Mouse (Mus musculus) cerebellum, adult 18-20 months (tissue): ENCODE measurements around the gene Cdh13.

ENCODE experiments used
- DNase-seq, 2 experiments: peaks; one replicate each; pipeline ENCODE4 v3.0.0; 2021

Cdh13 gene

GRCm38 (mm10) chr8:118384314-118384713, 100.8 kb downstream of the Cdh13 start:
- DNase-seq: no peak

GRCm38 (mm10) chr8:118389456-118389855, 105.9 kb downstream of the Cdh13 start:
- no peak for DNase-seq

- peak; percentile 19 to 23 for DNase-seq
Observed at GRCm38 (mm10) chr8:118393909-118394650, 110.5 kb downstream of the Cdh13 start.

GRCm38 (mm10) chr8:118395178-118395577, 111.6 kb downstream of the Cdh13 start:
- no peak for DNase-seq

GRCm38 (mm10) chr8:118404836-118405235, 121.3 kb downstream of the Cdh13 start:
- no peak for DNase-seq

- no peak for DNase-seq
Observed at GRCm38 (mm10) chr8:118407322-118407721, 123.8 kb downstream of the Cdh13 start.

GRCm38 (mm10) chr8:118409396-118409795, 125.9 kb downstream of the Cdh13 start:
- DNase-seq: no peak

GRCm38 (mm10) chr8:118410341-118410970, 126.9 kb downstream of the Cdh13 start:
- DNase-seq: no peak

- DNase-seq: no peak
Observed at GRCm38 (mm10) chr8:118415672-118416071, 132.1 kb downstream of the Cdh13 start.

GRCm38 (mm10) chr8:118416811-118417355, 133.3 kb downstream of the Cdh13 start:
- DNase-seq: no peak

GRCm38 (mm10) chr8:118422624-118423023, 139.1 kb downstream of the Cdh13 start:
- DNase-seq: no peak

GRCm38 (mm10) chr8:118428941-118429340, 145.4 kb downstream of the Cdh13 start:
- no peak for DNase-seq

- DNase-seq: no peak
Observed at GRCm38 (mm10) chr8:118431731-118432440, 148.4 kb downstream of the Cdh13 start.

- no peak for DNase-seq
Observed at GRCm38 (mm10) chr8:118433553-118434180, 150.1 kb downstream of the Cdh13 start.

- DNase-seq: no peak
Observed at GRCm38 (mm10) chr8:118436751-118437150, 153.2 kb downstream of the Cdh13 start.

- no peak for DNase-seq
Observed at GRCm38 (mm10) chr8:118437152-118437551, 153.6 kb downstream of the Cdh13 start.

- DNase-seq: no peak
Observed at GRCm38 (mm10) chr8:118437874-118438273, 154.3 kb downstream of the Cdh13 start.

GRCm38 (mm10) chr8:118439857-118440256, 156.3 kb downstream of the Cdh13 start:
- DNase-seq: no peak

- peak; percentile 11 to 12 for DNase-seq
Observed at GRCm38 (mm10) chr8:118443361-118443760, 159.8 kb downstream of the Cdh13 start.

- DNase-seq: no peak
Observed at GRCm38 (mm10) chr8:118444651-118445207, 161.2 kb downstream of the Cdh13 start.

- DNase-seq: no peak
Observed at GRCm38 (mm10) chr8:118446516-118446915, 163.0 kb downstream of the Cdh13 start.

- DNase-seq: no peak
Observed at GRCm38 (mm10) chr8:118448011-118448410, 164.5 kb downstream of the Cdh13 start.
